Mouse (Mus musculus) embryo, embryonic 10 days (tissue): ENCODE measurements around the gene Gria4.
A peak's percentile ranks its signal among the peaks of the same experiment; 100 is the strongest.
"Not testable (repeated sequence)": the region's sequence is repeated elsewhere in the genome, so short reads cannot be mapped to it uniquely, and the experiment has no call there.

ENCODE experiments used
- DNase-seq: peaks from one replicate; pipeline ENCODE4 v3.0.0-alpha.2; 2015; ENCODE audit warnings: low spot score

Gria4 gene

DNA sequence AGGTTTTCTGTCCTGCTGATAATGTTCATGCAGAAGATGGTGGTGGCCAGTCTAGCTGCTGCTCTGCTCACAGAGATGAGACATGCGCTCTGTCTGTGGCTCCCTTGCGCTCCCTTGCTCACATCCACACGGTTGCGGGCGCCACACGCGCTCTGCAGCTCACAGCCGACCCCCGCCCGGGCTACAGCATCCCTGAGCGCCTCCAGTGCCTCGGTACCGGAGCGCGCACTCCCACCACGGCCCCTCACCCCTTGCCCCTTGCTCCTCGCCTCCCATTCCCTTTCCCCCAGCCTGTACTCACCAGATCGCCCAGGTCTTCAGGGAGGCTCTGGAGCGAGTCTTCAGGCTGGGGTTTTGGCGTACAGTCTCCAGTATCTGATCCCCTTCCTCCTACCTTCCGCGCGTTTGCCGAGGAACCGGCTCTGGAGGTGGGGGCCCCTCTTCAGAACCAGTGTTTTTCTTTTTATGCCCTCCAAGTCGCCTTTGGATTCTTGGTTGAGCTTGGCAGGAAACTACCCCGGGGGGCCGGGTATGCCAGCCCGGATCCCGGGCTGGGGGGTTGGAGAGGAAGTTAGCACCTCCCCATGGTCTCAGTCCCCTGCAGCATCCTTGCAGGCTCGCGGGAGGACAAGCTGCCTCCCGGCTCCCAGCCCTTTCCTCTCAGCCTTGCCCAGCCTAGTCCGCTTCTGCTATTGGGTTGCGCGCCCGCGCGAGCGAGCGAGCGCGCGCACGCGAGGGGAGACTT lies at the start of gene Gria4:
TSS of gene Gria4 (minus strand) at position 691 of the 745 bp plus-strand sequence.
- peak; percentile 82 for DNase-seq

DNA sequence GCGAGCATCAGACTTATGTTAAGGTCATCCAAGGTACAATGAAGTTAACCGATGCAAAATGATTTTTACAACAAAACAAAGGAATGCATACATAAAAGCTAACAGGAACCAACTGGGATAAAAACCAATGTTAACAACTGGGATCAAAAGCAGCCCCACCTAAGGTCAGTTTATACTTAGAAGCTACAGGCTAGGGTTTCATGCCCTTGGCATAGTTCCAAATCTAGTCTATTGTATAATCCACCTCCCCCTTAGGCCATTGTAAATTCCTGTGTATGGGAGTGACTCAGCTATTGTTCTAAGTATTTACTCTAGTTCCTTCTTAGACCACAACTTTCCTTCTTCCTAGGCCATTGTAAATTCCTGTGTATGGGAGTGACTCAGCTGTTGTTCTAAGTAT lies 14.9 kb upstream of the Gria4 start:
- DNase-seq = not testable (repeated sequence)

DNA sequence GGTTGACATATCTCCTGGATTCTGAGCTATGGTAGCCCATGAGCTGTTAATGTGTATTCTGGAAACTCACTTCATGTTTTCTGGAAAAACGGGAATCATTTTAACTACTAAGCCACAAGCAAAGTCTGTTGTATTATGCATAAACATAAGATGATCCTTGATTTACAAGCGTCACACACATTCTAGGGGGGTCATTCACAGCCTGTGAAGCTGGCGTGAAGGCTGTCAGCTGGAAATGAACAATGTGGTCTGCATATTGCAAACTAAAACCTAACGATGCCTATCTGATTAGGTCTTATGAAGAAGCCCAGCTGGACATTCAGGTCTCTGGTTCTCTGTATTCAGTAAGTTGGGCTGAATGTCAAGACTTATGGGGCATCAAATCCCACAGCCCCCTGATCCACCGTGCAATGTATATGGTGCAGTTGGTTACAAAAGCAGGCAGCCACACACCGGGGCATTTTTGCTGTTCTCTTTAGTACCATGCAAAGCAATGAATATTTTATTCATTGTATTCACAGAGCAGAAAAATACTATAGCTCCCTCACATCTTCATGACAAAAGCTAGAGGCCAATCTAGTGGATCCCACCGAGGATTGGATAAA lies 7.2 kb upstream of the Gria4 start:
- no peak for DNase-seq

DNA sequence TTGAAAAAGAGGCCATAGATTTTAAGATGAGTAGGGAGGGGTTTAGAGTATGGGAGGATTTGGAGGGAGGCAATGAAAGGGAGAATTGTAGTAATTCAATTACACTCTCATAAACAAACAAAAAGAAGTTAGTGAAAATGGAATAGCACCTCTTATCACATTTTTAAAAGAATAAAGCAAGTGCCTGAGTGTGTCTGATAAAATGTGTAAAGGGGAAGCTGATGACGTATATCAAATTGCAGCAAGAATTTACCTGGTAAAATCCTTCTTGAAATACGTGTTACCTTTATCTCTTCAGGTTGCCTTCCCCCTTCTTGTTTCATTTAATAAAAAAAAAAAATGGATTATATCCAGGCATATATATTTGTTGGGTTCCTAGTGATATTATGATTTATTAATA lies 1.4 kb upstream of the Gria4 start:
- no peak for DNase-seq

DNA sequence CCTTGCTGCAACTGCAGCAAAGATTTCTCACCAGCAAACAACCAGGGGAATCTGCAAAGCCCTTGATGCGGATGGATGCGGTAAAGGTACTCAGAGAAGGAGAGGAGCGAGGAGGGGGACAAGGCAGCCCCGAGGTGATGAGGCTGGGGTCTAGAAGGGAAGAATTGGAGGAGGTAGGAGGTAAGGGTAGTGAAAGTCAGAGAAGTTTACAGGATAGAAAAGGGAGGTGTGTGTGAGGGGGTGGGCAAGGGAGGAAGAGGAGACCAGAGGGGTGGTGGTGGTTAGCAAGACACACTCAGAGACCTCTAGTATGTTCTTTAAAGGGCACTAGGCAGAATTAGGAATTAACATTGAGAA lies 233 bp upstream of the Gria4 start:
- no peak for DNase-seq

DNA sequence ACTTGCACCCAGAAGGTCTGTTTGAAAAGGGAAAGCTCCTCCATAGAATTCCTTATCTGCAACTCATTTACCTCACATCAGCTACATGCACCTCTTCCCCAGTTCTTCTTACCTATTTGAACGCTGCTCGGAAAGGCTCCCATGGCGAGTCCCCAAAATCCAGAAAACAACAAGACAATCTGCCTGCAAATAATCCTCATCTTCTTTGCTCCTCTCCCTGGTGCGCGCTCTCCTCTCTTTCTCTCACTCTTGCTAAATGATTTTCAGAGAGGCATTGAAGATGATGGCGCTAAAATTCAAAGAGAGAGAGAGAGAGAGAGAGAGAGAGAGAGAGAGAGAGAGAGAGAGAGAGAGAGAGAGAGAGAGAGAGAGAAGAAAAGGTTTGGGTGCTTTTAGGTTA lies 959 bp downstream of the Gria4 start:
- no peak for DNase-seq

DNA sequence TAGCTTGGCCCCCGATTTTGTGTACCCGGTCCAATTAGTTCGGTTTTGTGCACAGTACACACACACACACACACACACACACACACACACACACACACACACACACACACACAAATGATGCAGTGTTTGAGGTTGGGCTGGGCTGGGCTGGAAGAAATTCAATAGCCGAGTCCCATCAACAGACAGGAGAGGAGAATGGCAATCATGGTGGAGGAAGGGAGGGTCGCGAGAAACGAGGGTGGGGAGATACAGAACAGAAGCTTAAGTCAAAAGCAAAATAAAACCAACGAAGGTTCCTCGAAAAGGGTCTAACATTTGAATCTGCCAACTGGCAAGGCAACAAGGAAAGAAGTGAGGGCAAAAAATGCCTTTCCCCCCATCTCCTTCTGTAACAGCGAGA lies 1.6 kb downstream of the Gria4 start:
- no peak for DNase-seq

DNA sequence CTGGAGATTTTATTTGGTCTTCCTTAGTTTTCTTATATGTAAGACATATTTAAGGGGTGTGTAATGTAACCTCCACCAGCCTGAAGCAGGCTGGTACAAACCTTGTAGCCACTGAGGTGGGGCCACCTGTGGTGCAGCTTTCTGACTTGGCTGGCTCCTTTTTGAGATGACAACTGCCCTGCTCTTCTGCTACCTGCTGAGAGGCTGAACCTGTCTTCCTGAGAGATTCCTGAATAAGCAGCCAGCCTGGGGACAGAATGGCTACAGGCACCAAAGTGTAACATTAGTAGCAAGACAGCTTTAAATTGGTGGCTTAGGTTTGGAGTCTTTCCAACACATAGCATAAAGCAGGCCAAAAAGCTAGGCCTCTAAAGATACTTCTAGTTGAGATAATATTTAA lies 46.6 kb downstream of the Gria4 start:
- not testable (repeated sequence) for DNase-seq

DNA sequence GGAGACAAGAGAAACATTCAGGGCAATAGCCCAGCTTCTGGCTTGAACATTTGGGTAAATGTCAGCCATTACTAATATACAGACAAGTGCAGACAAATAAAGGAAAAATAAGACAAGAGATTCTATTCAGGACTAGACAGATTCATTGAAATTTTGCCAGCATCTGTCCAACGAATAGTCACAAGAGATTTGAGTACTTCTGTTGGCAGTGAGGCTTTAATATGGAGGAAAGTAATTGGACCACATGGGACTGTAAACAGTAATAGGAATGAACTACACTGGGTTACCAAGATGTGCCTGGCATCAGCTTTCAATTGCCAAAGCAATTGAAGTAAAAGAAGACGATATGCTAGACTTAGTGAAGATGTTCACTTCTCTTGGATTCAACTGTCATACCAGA lies 81.9 kb downstream of the Gria4 start:
- no peak for DNase-seq

DNA sequence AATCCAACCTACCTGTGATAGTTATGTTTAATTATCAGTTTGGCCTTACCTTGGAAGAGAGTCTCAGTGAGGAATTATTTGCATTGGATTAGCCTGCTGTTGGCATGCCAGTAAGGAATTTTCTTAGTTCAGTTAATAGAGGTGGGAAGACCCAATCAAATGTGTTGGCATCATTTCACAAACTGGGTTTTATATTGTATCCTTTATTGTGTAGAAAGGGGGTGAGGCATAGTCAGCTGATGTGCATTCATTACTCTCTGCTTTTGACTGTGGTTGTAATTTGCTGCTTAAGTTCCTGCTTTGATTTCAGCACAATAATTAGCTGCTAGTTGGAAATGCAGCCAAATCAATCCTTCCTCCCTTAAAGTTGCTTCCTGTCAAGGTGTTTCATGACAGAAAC lies 83.7 kb downstream of the Gria4 start:
- no peak for DNase-seq

DNA sequence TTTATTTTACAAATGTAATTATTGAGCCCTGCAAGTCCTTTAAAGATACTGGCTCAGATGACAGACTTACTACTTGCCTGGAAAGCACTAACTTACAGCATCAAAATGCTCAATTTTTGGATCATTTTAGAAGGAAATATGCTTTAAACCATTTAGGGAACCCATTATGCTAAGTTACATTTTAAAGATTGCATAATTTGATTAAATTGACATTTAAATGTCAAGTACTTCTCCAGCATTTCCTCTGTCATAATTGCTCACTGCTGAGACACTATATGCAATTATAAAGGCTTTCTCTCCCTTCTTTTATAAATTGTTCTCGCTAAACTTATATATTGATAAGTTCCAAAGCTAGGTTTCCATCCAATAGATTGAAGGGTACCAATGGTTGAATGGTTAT lies 108.9 kb downstream of the Gria4 start:
- no peak for DNase-seq

DNA sequence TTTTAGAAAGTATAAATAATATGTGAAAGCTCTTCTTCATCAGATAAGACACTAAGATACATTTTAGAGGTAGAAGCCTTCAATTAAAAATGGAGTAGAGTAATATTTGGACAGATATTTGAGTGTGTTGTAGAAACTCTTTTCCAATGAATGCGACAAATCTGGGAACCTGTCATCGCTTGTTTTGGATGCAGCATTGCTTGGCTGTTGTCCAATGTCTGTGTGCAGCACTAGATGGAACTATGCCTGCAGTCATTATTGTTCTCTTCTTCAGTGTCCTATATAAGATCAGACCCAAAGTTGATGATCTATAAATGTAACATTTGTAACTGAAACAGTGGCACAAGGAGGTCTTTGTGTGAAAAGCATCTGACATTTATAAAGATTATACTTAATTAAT lies 115.8 kb downstream of the Gria4 start:
- no peak for DNase-seq

DNA sequence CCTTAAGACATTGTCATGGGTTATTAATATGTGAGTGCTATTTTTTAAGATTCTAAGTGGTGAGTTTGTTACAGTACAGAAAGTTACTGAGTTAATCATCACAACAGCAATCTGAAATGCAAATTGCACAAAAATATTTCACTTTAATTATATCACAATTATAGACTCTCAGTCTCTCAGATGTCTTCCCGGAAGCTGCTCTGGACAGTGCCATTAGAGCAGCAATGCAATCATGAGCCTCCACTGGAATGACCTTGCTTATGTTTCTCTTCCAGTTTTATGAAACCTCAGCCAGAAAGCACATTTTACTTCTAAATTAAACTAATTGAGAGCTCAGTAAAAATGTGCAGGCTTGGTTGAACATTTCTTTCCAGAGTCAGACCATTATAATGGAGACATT lies 116.9 kb downstream of the Gria4 start:
- DNase-seq = no peak

DNA sequence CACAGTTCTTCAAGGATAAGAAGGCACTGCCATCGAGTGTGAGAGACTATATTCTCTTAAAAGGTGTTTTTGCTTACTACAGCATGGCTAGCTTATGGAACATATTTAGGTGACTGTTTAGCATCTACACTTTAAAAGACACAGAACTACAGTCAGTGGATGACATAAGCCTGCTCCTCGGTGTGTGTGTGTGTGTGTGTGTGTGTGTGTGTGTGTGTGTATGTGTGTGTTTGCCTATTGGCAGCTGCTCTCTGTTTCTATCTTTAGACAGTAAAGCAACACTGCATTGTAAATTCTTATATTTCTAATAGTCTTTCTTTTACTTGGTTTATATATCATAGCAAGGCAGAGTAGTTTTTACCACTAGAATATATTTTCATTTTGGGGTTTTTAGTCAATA lies 130.3 kb downstream of the Gria4 start:
- DNase-seq = no peak

DNA sequence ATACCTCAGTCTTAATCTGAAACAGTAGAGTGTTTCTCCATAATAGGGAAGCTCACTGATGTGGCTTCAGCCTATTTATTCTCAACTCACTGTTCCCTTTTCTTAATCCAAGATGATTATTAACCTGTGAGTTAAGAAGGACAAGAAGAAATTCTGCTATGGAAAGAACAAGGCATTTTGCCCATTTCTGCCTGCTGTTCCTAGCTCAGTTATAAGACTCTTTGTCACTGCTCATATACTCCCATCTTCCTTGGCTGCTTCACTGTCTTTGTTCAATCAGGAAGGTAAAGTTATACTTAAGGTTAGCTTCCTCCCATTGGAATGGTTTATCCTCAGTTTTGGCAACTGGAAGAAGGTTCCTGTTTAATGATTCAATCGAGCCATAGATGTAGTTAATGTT lies 133.6 kb downstream of the Gria4 start:
- DNase-seq = no peak

DNA sequence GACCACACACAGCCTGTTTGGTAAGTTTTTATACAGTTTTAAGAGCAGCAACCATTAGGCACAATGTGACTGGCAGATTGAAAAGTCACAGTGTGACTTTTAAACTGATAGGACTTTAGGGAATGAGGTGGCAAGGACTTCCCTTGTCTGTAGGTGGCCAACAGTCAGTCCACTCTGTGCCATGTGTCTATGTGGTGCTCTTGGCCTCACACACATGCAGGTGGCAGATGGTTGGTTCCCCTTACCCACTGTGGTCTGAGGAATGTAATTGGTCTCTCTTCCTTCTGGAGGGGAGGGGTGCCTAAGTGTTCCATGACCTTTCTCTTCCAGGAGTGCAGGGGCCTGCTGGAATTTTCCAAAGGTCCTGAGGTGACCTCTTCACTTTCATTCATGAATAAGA lies 137.1 kb downstream of the Gria4 start:
- DNase-seq = no peak

DNA sequence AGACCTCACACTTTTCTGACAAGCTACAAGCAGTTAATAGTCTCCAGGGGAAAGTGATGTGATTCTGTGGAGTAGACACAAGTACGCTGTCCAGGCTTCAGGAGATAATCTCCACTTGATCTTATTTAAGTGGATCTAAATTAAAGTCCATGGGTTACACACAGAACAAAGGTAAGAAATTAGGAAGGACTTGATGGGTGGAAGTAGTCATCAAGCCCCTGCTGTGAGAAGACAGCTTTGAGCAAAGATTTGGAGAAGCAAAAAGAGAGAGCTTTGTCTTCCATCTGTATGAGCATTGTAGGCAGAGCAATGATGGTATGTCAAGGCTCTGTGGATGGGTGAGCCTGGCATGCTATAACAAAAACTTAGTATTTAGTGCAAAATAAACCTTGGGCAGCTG lies 141.7 kb downstream of the Gria4 start:
- DNase-seq = no peak

DNA sequence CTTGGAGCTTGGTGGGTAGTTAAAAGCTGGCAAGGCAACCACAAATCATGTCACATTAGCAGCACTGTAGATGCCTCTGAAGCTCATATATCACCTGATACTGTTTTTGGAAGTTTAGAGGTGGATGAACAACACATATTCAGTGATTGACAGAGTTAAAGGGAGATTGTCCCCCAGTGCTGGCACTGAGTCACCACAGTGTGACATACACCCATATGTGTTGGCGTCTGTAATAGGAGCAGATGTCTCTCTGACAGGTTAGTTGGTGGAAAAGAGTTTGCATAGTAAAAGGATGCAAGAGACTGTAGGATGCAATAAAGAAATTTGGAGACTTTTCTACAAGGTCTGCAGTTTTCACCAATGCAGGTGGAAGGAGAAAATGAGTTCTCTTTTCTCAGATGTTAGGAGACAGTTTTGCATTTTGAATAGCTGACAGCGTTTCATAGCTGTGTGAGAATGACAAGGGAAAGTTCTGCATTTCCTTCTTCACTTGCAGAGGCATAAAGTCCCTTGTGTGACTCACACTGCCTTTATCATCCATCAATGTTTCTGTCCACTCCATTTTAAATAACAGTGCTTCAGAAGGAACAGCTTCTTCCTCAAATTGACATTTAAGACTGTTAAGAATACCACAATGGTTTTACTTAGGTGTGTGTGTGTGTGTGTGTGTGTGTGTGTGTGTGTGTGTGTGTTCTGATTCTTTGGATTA lies 156.7 kb downstream of the Gria4 start:
- no peak for DNase-seq

DNA sequence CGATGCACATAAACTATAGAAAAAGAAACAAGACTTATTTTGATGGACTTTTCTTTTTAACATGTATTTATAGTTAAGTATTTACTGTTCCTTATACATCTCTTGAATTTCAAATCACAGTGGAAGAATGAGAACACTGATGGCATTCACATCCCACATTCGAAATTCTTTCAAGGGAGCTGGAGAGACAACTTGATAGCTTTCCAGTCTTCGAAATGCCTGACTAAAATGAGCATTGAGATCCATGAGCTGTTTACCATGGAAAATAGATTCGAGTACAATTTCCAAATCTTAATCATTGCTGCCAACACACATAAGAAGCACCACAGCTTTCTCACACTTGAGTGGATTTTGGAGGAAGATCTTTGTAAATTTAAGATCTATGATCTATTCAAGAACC lies 164.1 kb downstream of the Gria4 start:
- DNase-seq = no peak

DNA sequence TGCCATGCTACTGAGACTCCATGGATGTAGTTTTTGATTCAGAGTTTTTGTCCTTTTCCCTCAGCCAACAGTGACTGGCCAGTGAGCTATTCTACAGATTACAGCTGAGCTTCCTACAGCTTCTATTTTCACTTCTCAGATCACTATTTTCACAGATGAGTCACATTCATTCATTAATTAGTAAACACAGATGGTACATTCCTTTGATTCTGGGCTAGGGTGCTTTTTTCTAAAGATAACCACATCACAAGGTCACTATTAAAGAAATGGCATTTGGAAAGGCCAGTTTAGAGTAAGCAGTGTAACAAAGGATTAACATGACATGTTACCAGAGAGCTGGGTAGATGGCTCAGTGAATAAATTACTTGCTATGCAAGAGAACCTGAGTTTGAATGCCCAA lies 180.7 kb downstream of the Gria4 start:
- DNase-seq = no peak

DNA sequence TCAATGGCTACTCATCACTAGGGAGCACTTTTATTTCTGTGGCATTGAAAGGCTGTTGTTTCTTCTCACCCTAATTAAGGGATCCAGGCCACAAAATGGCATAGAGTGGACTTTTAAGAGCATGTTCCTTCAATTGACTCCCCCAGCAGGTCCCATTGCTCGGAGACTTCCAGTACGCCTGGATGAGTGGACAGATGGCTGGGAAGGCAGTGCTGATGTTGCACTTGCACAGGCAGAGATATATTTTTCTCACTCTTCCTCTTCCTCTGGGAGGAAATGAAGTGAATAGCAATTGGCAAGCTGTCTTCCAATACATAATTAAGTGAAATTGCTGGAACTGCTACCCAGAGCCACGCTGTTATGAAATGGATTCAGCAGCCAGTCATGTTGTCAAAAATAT lies 190.7 kb downstream of the Gria4 start:
- DNase-seq = no peak

DNA sequence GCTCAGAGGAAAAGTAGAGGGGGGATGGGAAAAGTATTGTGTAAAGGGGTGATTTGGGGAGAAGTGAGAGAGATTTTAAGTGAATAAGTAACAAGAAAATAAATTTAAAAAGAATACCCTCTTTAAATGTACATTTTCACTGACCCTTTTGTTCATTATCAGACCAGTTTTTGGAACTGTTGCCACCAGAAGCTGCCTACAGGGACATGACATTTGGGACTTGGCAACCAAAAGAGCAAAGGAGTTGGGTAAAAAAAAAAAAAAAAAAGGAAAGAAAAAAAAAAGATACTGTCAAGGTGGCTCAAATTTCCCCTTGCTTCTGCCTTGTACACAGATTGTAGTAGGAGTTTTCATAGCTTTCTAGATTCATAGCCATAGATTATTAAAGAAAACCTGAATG lies 191.8 kb downstream of the Gria4 start:
- no peak for DNase-seq

DNA sequence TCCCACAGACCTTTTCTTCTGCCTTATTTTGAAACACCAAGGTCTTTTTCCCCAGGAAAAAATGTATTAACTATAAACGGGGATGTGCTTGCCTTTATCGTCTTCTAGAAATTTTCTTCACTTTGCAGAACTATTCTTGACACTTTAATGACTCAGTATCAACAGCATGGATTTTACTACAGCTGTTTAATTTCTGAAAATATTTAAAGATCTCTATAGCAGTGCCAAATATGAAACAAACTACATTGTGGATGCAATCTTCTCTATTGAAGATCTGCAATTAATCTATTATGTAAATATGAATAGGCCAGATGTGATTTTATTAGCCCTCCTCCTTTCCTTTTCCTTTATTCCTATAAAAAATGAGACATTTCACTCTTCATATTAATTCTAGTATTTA lies 194.2 kb downstream of the Gria4 start:
- no peak for DNase-seq

DNA sequence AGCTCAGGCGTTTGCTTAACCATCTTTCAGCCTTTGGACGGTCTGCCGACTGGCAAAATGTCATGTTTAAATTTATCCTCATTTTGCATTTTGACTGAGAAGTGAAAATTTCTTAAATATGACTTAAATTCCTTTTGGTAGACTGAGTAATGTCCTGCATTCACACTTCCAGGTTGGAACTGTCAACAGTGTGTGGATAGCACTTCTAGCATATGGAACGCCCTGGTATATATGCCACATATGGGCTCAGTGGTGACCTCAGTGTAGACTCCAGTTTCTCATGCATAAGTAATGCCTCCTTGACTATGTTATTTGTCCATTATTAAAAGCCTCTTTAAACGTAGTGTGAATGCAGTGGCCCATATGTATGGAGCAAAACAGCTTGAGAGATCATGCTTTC lies 222.4 kb downstream of the Gria4 start:
- no peak for DNase-seq
